Mouse (Mus musculus): Measurements from ENCODE around the gene Rrnad1. TPM values are rescaled to one million over a fixed set of nuclear protein-coding genes. Genes with fewer than 3 reads are reported as not detected.

Gene Rrnad1
- polyA plus RNA-seq (2012; rRNA removed) = 8.5 and 8.9 TPM in 2 replicates

GRCm38 (mm10) chr3:87930078-87930795 lies at the start of gene Rrnad1, which contains the start of gene Isg20l2:
Rrnad1 (minus strand) TSS chr3:87930717.
Isg20l2 (plus strand) TSS chr3:87930314.

GRCm38 (mm10) chr3:87970939-87971488 lies 40.5 kb upstream of the Rrnad1 start, which contains the start of gene Nes:
Nes (plus strand) TSS chr3:87971078.

GRCm38 (mm10) chr3:87948378-87949265 lies 18.1 kb upstream of the Rrnad1 start, which contains the start of gene Crabp2:
Crabp2 (plus strand) TSS chr3:87948666.

GRCm38 (mm10) chr3:87919336-87920108 lies 11.0 kb downstream of the Rrnad1 start, which contains the start of gene Mrpl24:
Mrpl24 (plus strand) TSS chr3:87919506.

GRCm38 (mm10) chr3:87905880-87906485 lies 24.5 kb downstream of the Rrnad1 start, which contains the start of gene Hdgf:
Hdgf (plus strand) TSS chr3:87906321.

GRCm38 (mm10) chr3:87885281-87886003 lies 45.1 kb downstream of the Rrnad1 start, which contains the start of gene Prcc:
Prcc (minus strand) TSS chr3:87885608.

Other genes starting within 250 kb of the Rrnad1 start
- 0.08 and 0.10 TPM in 2 replicates for gene Lrrc71, start 182.1 kb downstream of the Rrnad1 start, polyA plus RNA-seq (2012; rRNA removed)
- 0.09 TPM in 2 replicates for gene Ntrk1, start 135.6 kb downstream of the Rrnad1 start, polyA plus RNA-seq (2012; rRNA removed)
- 0.02 and 0.05 TPM in 2 replicates for gene Insrr, start 133.8 kb downstream of the Rrnad1 start, polyA plus RNA-seq (2012; rRNA removed)
- gene Pear1, start 106.4 kb downstream of the Rrnad1 start, polyA plus RNA-seq (2012; rRNA removed) = 4.1 and 5.0 TPM in 2 replicates
- 0.05 and 0.09 TPM in 2 replicates for gene Sh2d2a, start 84.0 kb downstream of the Rrnad1 start, polyA plus RNA-seq (2012; rRNA removed)
- gene Prcc, start 45.1 kb downstream of the Rrnad1 start, polyA plus RNA-seq (2012; rRNA removed) = 15.3 and 16.8 TPM in 2 replicates
- 182 and 186 TPM in 2 replicates for gene Hdgf, start 24.4 kb downstream of the Rrnad1 start, polyA plus RNA-seq (2012; rRNA removed)
- 56.6 and 60.1 TPM in 2 replicates for gene Mrpl24, start 11.2 kb downstream of the Rrnad1 start, polyA plus RNA-seq (2012; rRNA removed)
- 12.8 and 16.7 TPM in 2 replicates for gene Isg20l2, start 403 bp downstream of the Rrnad1 start, polyA plus RNA-seq (2012; rRNA removed)
- gene Crabp2, start 17.9 kb upstream of the Rrnad1 start, polyA plus RNA-seq (2012; rRNA removed) = 0.09 and 0.93 TPM in 2 replicates
- gene Nes, start 40.4 kb upstream of the Rrnad1 start, polyA plus RNA-seq (2012; rRNA removed) = 1.1 and 1.8 TPM in 2 replicates
- 0.01 TPM in 1 of 2 replicates, not detected in the other for gene Bcan, start 69.5 kb upstream of the Rrnad1 start, polyA plus RNA-seq (2012; rRNA removed)
- not detected in 2 replicates for gene Hapln2, start 96.9 kb upstream of the Rrnad1 start, polyA plus RNA-seq (2012; rRNA removed)
- gene Gpatch4, start 112.4 kb upstream of the Rrnad1 start, polyA plus RNA-seq (2012; rRNA removed) = 13.5 and 14.6 TPM in 2 replicates
- gene Naxe, start 127.8 kb upstream of the Rrnad1 start, polyA plus RNA-seq (2012; rRNA removed) = 22.7 and 25.6 TPM in 2 replicates
- not detected in 2 replicates for gene Ttc24, start 147.6 kb upstream of the Rrnad1 start, polyA plus RNA-seq (2012; rRNA removed)
- 7.0 and 8.7 TPM in 2 replicates for gene Iqgap3, start 151.3 kb upstream of the Rrnad1 start, polyA plus RNA-seq (2012; rRNA removed)
- gene Mef2d, start 211.7 kb upstream of the Rrnad1 start, polyA plus RNA-seq (2012; rRNA removed) = 8.7 and 10.4 TPM in 2 replicates

Measured in liver, embryonic 14 days (tissue).